In genomic region chrX:73333548-73333947, GRCm38 (mm10) we compare ENCODE assay signal across 39 mouse cellular contexts. TPM values are rescaled to one million over a fixed set of nuclear protein-coding genes. Genes with fewer than 3 reads are reported as not detected.
"Had no signal": no experiment of that assay in that cellular context is flagged by ENCODE, and none has a peak within 500 bp of the region (broad histone marks: within the 10 kb centered on the region; RNA-seq: fewer than 3 reads in every experiment).

No protein-coding gene starts in this region.

- DNase-seq: gastrocnemius, postnatal 14 days; gastrocnemius, postnatal 36 days; heart, adult 11 months; heart, adult 2 months; heart, postnatal 14 days; heart, postnatal 36 days; kidney, adult 11 months; kidney, adult 2 months; kidney, adult 9 months; kidney, postnatal 14 days; kidney, postnatal 36 days; liver; liver, embryonic 13.5 days had no signal

- H3K9me3 ChIP-seq: heart, embryonic 13.5 days; heart, embryonic 15.5 days; hindbrain, embryonic 12.5 days; kidney, embryonic 15.5 days; limb, embryonic 13.5 days; liver, embryonic 13.5 days had no signal

- ATAC-seq: hindbrain, embryonic 16.5 days; intestine, embryonic 16.5 days had no signal

- H3K9ac ChIP-seq: heart, embryonic 13.5 days; heart, embryonic 15.5 days; hindbrain, embryonic 12.5 days; hindbrain, embryonic 14.5 days; kidney, embryonic 15.5 days; limb, embryonic 13.5 days; liver, embryonic 13.5 days had no signal

- H3K4me2 ChIP-seq: heart, embryonic 11.5 days; heart, embryonic 13.5 days; heart, embryonic 15.5 days; hindbrain, embryonic 12.5 days; hindbrain, embryonic 14.5 days; kidney, embryonic 15.5 days; limb, embryonic 13.5 days; liver, embryonic 11.5 days; liver, embryonic 13.5 days had no signal

- H3K4me1 ChIP-seq: heart, embryonic 13.5 days; heart, embryonic 15.5 days; hindbrain, embryonic 12.5 days; kidney, embryonic 15.5 days; limb, embryonic 13.5 days; liver, embryonic 13.5 days had no signal

- H3K4me3 ChIP-seq: heart, adult 2 months; heart, embryonic 13.5 days; heart, embryonic 15.5 days; hindbrain, embryonic 12.5 days; kidney, embryonic 15.5 days; left cerebral cortex, adult 2 months; limb, embryonic 13.5 days; liver, embryonic 13.5 days had no signal

- H3K27me3 ChIP-seq: hindbrain, embryonic 12.5 days had no signal

- H3K27ac ChIP-seq: heart, adult 2 months; heart, embryonic 13.5 days; heart, embryonic 15.5 days; hindbrain, embryonic 12.5 days; hindbrain, embryonic 14.5 days; kidney, embryonic 15.5 days; kidney, postnatal 0 days; left cerebral cortex, adult 2 months; limb, embryonic 13.5 days; liver, embryonic 13.5 days had no signal

- H3K36me3 ChIP-seq: heart, embryonic 13.5 days; heart, embryonic 15.5 days; hindbrain, embryonic 12.5 days; kidney, embryonic 15.5 days; limb, embryonic 13.5 days; liver, embryonic 13.5 days had no signal

RNA-seq across cellular contexts. Expression of gene Gm45015, which starts 3.1 kb away (rescaled TPM):
- total RNA-seq: gastrocnemius, adult 18-20 months; gastrocnemius, adult 8-10 months; gastrocnemius, postnatal 14 days; gastrocnemius, postnatal 36 days; heart, adult 2 months; heart, postnatal 14 days; heart, postnatal 36 days; layer of hippocampus, adult 18-20 months; layer of hippocampus, adult 8-10 months; layer of hippocampus, postnatal 10 days; layer of hippocampus, postnatal 25 days; left cerebral cortex, adult 2 months; left cerebral cortex, postnatal 14 days; left cerebral cortex, postnatal 36 days had no signal
- polyA plus RNA-seq: gonadal fat pad, adult 2 months; heart, adult 2 months; heart, embryonic 11.5 days; heart, embryonic 13.5 days; heart, embryonic 15.5 days; heart, postnatal 0 days; hindbrain, embryonic 12.5 days; hindbrain, embryonic 14.5 days; hindbrain, embryonic 16.5 days; intestine, embryonic 14.5 days; intestine, embryonic 16.5 days; kidney, adult 2 months; kidney, embryonic 15.5 days; kidney, postnatal 0 days; large intestine, adult 2 months; limb, embryonic 11.5 days; limb, embryonic 13.5 days; liver, embryonic 11.5 days; liver, embryonic 13.5 days had no signal

RNA-seq across cellular contexts. Expression of gene Xlr5a, which starts 40.8 kb away (rescaled TPM):
- total RNA-seq: gastrocnemius, adult 18-20 months; gastrocnemius, adult 8-10 months; gastrocnemius, postnatal 14 days; gastrocnemius, postnatal 36 days; heart, adult 2 months; heart, postnatal 14 days; heart, postnatal 36 days; hematopoietic stem cell, adult 5-6 weeks; layer of hippocampus, adult 18-20 months; layer of hippocampus, adult 8-10 months; layer of hippocampus, postnatal 10 days; layer of hippocampus, postnatal 25 days; left cerebral cortex, adult 2 months; left cerebral cortex, postnatal 14 days; left cerebral cortex, postnatal 36 days had no signal
- polyA plus RNA-seq: gonadal fat pad, adult 2 months; heart, adult 2 months; heart, embryonic 11.5 days; heart, embryonic 13.5 days; heart, embryonic 15.5 days; heart, postnatal 0 days; hindbrain, embryonic 12.5 days; hindbrain, embryonic 14.5 days; hindbrain, embryonic 16.5 days; intestine, embryonic 14.5 days; kidney, adult 2 months; kidney, embryonic 15.5 days; large intestine, adult 2 months; limb, embryonic 11.5 days; liver, embryonic 11.5 days; liver, embryonic 13.5 days had no signal

RNA-seq across cellular contexts. Expression of gene Xlr5c, which starts 40.8 kb away (rescaled TPM):
- total RNA-seq: gastrocnemius, adult 18-20 months; gastrocnemius, adult 8-10 months; gastrocnemius, postnatal 14 days; gastrocnemius, postnatal 36 days; heart, adult 2 months; heart, postnatal 14 days; heart, postnatal 36 days; hematopoietic stem cell, adult 5-6 weeks; layer of hippocampus, adult 18-20 months; layer of hippocampus, adult 8-10 months; layer of hippocampus, postnatal 10 days; layer of hippocampus, postnatal 25 days; left cerebral cortex, adult 2 months; left cerebral cortex, postnatal 14 days; left cerebral cortex, postnatal 36 days had no signal
- polyA plus RNA-seq: gonadal fat pad, adult 2 months; heart, adult 2 months; heart, embryonic 11.5 days; heart, embryonic 13.5 days; heart, embryonic 15.5 days; heart, postnatal 0 days; hindbrain, embryonic 12.5 days; hindbrain, embryonic 14.5 days; hindbrain, embryonic 16.5 days; intestine, embryonic 14.5 days; intestine, embryonic 16.5 days; kidney, embryonic 15.5 days; large intestine, adult 2 months; limb, embryonic 11.5 days; limb, embryonic 13.5 days; liver, embryonic 11.5 days; liver, embryonic 13.5 days had no signal
